Mouse (Mus musculus) thymus, postnatal 14 days (tissue): ENCODE measurements around the gene Myo10.

Experiments
- DNase-seq: peaks from one replicate; pipeline ENCODE4 v3.0.0; 2021

Myo10 gene

GRCm38 (mm10) chr15:25731053-25731452 is 108.7 kb downstream of the Myo10 start:
- no peak for DNase-seq

GRCm38 (mm10) chr15:25732758-25733428 is 110.6 kb downstream of the Myo10 start:
- DNase-seq: peak; percentile 39

- no peak for DNase-seq
These were observed 111.6 kb downstream of the Myo10 start for GRCm38 (mm10) chr15:25733739-25734430.

- DNase-seq: no peak
These were observed 114.2 kb downstream of the Myo10 start for GRCm38 (mm10) chr15:25736531-25736930.

GRCm38 (mm10) chr15:25740271-25740670 is 117.9 kb downstream of the Myo10 start:
- DNase-seq: peak; percentile 18

- no peak for DNase-seq
These were observed 119.9 kb downstream of the Myo10 start for GRCm38 (mm10) chr15:25742196-25742595.

- no peak for DNase-seq
These were observed 129.2 kb downstream of the Myo10 start for GRCm38 (mm10) chr15:25751510-25751909.

GRCm38 (mm10) chr15:25752597-25752996 is 130.3 kb downstream of the Myo10 start:
- DNase-seq: no peak

GRCm38 (mm10) chr15:25753003-25753402 is 130.7 kb downstream of the Myo10 start:
- no peak for DNase-seq

- DNase-seq: no peak
These were observed 131.6 kb downstream of the Myo10 start for GRCm38 (mm10) chr15:25753878-25754277.

GRCm38 (mm10) chr15:25754342-25754951 is 132.1 kb downstream of the Myo10 start:
- DNase-seq: peak; percentile 20

- no peak for DNase-seq
These were observed 133.2 kb downstream of the Myo10 start for GRCm38 (mm10) chr15:25755536-25755935.

GRCm38 (mm10) chr15:25756072-25756471 is 133.7 kb downstream of the Myo10 start:
- no peak for DNase-seq

GRCm38 (mm10) chr15:25758037-25758436 is 135.7 kb downstream of the Myo10 start:
- no peak for DNase-seq

GRCm38 (mm10) chr15:25758500-25759086 is 136.3 kb downstream of the Myo10 start:
- DNase-seq: no peak

GRCm38 (mm10) chr15:25760304-25760703 is 138.0 kb downstream of the Myo10 start:
- DNase-seq: no peak

- no peak for DNase-seq
These were observed 138.7 kb downstream of the Myo10 start for GRCm38 (mm10) chr15:25761049-25761448.

GRCm38 (mm10) chr15:25761800-25762211 is 139.5 kb downstream of the Myo10 start:
- no peak for DNase-seq

- no peak for DNase-seq
These were observed 140.0 kb downstream of the Myo10 start for GRCm38 (mm10) chr15:25762306-25762705.

- no peak for DNase-seq
These were observed 140.8 kb downstream of the Myo10 start for GRCm38 (mm10) chr15:25763106-25763505.

GRCm38 (mm10) chr15:25764653-25765352 is 142.5 kb downstream of the Myo10 start:
- no peak for DNase-seq

- DNase-seq: no peak
These were observed 145.5 kb downstream of the Myo10 start for GRCm38 (mm10) chr15:25767777-25768176.
